Mouse (Mus musculus) hindbrain, embryonic 16.5 days (tissue): ENCODE results near the gene Ncln. TPM values are rescaled to one million over a fixed set of nuclear protein-coding genes. Genes with fewer than 3 reads are reported as not detected.

Source experiments
- ATAC-seq: fragments of 200-750 bp; cut with Nextera tagmentation; 2 replicates; pipeline ENCODE4 v1.8.0; 2017; ENCODE audit warnings: moderate TSS enrichment, moderate library complexity
- H3K27ac ChIP-seq: fragments of 300-500 bp; sonication (generic); 2 replicates; pipeline ENCODE4 v1.5.1; 2014; ENCODE audit warnings: low read depth, mild to moderate bottlenecking, control low read depth, low read length, moderate library complexity
- H3K27me3 ChIP-seq: fragments of 300-500 bp; sonication (generic); replicated peaks from 2 replicates; pipeline ENCODE4 v1.6.1; 2014; ENCODE audit warnings: low read length; ENCODE audit not compliant: control insufficient read depth, insufficient read depth
- H3K36me3 ChIP-seq: fragments of 300-500 bp; sonication (generic); 2 replicates; pipeline ENCODE4 v1.6.1; 2014; ENCODE audit warnings: mild to moderate bottlenecking, low read length, moderate library complexity, mixed read lengths; ENCODE audit not compliant: control insufficient read depth, insufficient read depth
- H3K4me1 ChIP-seq: fragments of 300-500 bp; sonication (generic); 2 replicates; pipeline ENCODE4 v1.6.1; 2014; ENCODE audit warnings: low read depth, low read length; ENCODE audit not compliant: control insufficient read depth, insufficient read depth
- H3K4me2 ChIP-seq: fragments of 300-500 bp; sonication (generic); 2 replicates; pipeline ENCODE4 v1.6.1; 2014; ENCODE audit warnings: mild to moderate bottlenecking, low read length, control low read depth, moderate library complexity
- H3K4me3 ChIP-seq: fragments of 300-500 bp; sonication (generic); 2 replicates; pipeline ENCODE4 v1.5.1; 2014; ENCODE audit warnings: mild to moderate bottlenecking, low read length, control low read depth, moderate library complexity
- H3K9ac ChIP-seq: fragments of 300-500 bp; sonication (generic); 2 replicates; pipeline ENCODE4 v1.6.1; 2014; ENCODE audit warnings: low read depth, mild to moderate bottlenecking, control low read depth, low read length, moderate library complexity
- H3K9me3 ChIP-seq: fragments of 300-500 bp; sonication (generic); 2 replicates; pipeline ENCODE4 v1.6.1; 2014; ENCODE audit warnings: mild to moderate bottlenecking, low read length, moderate library complexity; ENCODE audit not compliant: control insufficient read depth
- WGBS: fragments of 180-500 bp; shearing (Covaris S2); extraction: QIAGEN DNeasy Blood & Tissue Kit; methylation state at CpG from one replicate; pipeline ENCODE4 v1.1.7; 2014; 5-methylcytosine and 5-hydroxymethylcytosine counted together
- polyA plus RNA-seq: library from polyadenylated mRNA; unstranded; fragments of >200 nt; fragmentation: Nextera tagmentation; extraction: Ambion mirVana; gene quantifications from 2 replicates; pipeline ENCODE4 v1.2.1, GENCODE M21; 2015

The Ncln gene
- polyA plus RNA-seq, 1 experiment from 2014 or later = 68.9 TPM

DNA sequence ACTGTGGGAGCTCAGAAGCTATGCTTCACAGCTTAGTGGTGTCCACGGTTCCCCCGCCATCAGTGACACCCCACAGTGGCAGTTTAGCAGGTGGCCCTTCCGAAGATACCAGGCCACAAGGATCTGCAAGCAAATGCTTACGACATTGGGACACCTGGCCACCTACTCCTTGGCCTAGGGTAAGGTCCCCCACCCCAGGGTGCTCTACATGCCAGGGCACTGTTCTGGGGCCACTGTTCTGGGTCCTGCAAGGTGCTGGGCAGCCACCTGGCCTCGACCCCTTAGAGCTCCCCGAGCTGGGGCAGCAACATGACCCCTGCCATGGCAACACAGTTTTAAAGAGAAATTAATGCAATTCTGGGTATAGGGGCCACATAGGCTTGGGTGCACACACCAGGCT, 1.0 kb downstream of the Ncln start:
- peak overlapping the region; percentile 78 for H3K9ac ChIP-seq
- peak overlapping the region; percentile 98 for H3K4me2 ChIP-seq
- H3K4me3 ChIP-seq = peak overlapping the region; percentile 77
- ATAC-seq = no peak
- H3K9me3 ChIP-seq = no peaks in the 10 kb centered on the region
- no peaks in the 10 kb centered on the region for H3K27me3 ChIP-seq
- H3K4me1 ChIP-seq = peaks cover 24% of the 10 kb centered on the region
- 78% methylated on average over 6 of the region's 6 CpGs for WGBS
- H3K36me3 ChIP-seq = peaks cover 20% of the 10 kb centered on the region
- no peak overlapping the region for H3K27ac ChIP-seq

DNA sequence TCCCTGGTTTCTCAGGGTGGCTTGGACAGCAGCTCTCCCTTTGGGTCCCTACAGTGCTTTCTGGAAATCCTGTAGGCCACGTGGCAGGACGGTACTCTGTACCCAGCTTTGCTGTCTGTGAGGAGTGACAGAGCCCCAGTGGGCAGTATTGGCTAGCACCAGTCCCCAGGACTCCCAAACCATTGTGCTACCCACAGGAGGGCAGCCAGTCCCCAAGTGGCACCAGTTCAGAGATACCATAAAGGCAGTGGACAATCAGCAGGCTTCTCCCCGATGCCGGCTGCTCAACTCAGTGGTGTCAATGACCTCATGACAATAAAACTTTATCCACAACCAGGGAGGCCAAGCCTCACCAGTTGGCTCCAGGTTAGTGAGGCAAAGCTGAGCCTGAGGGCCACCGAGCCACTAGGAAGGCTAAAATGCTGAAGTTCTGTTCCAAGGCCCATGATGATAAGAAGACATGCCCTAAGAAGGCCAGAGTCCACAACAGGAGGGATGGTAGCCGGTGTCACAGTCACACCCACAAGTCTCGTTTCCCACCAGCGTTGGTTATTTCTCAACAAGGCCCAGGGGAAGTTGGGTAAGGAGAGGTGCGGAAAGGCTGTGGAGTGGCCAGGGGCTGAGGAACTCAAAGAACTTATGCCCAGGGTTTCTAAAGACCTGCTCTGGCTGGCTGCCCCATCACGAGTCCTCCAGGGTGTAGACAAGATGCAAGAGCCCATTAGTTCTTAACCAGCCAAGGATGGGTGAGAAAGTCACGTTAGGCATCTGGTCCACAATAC, 1.7 kb downstream of the Ncln start:
- Histone ChIP-seq H3K4me3 (no peak overlapping the region), H3K36me3 (peaks cover 20% of the 10 kb centered on the region), H3K9ac (peak overlapping the region; percentile 78; the same call in 1 of the 2 replicates), H3K4me1 (peaks cover 24% of the 10 kb centered on the region), H3K4me2 (peak overlapping the region; percentile 98), H3K9me3 (no peaks in the 10 kb centered on the region), H3K27ac (no peak overlapping the region), H3K27me3 (no peaks in the 10 kb centered on the region)
- WGBS = 93% methylated on average over 11 of the region's 11 CpGs
- ATAC-seq = no peak

DNA sequence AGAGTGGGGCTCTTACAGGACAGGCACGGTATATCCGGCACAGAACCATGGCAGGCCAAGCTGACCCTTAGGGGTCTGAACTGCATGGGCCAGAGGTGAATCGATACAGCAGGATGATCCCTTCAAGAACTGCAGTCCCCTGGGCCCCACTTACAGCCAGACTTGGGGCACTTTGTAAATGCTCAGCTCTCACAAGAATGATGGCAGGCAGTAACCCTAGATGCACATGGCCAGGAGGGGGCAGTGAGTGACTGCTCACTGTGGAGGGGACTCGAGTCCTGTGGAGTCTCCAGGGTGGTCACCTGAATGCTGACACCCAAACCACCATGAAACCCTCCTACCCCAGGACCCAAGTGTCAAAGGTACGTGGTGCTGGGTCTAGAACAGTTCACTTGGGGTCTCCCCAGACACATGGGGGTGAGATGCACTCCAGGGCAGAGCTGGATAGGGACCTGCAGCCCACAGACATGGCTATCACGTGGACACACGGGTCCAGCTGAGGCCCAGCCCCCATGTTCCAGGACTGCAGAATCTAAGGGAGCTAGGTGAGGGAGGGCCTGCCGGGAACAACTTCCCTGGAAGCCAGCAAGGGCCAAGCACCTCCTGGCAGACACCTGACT, 2.5 kb downstream of the Ncln start:
- Histone ChIP-seq H3K4me2 (no peak overlapping the region), H3K27ac (no peak overlapping the region), H3K9ac (no peak overlapping the region), H3K27me3 (no peaks in the 10 kb centered on the region), H3K4me1 (peaks cover 24% of the 10 kb centered on the region), H3K4me3 (no peak overlapping the region), H3K9me3 (no peaks in the 10 kb centered on the region), H3K36me3 (peaks cover 24% of the 10 kb centered on the region)
- WGBS = 90% methylated on average over 8 of the region's 8 CpGs
- no peak for ATAC-seq

DNA sequence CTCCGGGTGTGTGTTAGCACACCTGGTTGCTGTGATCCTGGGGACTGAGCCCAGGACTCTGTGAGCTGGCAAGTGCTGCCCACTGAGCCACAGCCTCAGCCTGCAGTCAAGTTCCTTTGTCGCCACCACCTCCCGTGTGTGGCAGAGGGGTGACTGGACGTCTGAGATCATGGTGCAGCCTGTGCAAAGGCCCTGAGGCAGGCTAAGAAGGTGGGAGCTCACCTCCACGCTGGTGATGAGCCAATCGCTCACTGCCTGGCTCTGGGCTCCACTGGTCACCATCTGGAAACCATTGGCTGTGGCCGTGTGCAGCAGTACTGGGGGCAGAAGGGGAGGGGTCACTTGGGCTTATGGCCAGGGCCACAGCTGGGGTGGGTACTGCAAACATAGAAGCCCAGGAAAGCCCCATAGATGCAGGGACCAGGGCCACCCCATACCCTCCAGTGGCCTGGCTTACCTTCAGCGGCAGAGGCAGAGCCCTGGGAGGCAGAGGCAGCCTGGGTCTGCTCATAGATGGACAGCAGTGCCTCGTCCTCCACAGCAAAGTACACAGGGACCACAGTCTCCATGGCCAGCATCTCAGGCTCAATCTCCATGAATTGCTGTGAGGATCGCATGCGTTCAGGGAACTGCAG, 3.5 kb downstream of the Ncln start:
- Histone ChIP-seq H3K36me3 (peaks cover 34% of the 10 kb centered on the region), H3K4me1 (peaks cover 24% of the 10 kb centered on the region), H3K4me3 (no peak overlapping the region), H3K4me2 (no peak overlapping the region), H3K27me3 (no peaks in the 10 kb centered on the region), H3K9ac (no peak overlapping the region), H3K9me3 (no peaks in the 10 kb centered on the region), H3K27ac (no peak overlapping the region)
- WGBS = 85% methylated on average over 11 of the region's 11 CpGs
- no peak for ATAC-seq

DNA sequence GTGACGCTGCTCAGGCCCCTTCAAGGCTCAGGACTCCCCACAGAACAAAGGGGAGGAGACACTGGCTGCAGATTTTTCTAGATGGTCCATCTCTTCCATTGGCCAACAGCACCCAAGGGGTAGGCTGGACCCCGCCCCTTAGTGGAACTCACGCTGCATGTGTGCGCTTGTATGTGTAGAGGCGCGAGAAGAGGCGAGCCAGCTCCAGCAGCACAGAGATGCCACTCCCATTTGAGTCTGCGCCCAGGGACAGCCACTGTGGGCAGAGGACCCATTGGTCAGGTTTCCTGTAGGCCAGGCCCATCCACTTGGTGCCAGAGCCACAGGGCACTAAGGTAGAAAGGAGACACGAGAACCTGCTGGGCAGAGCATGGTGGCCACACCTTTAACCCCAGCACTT, 5.2 kb downstream of the Ncln start:
- Histone ChIP-seq H3K4me1 (peaks cover 17% of the 10 kb centered on the region), H3K9me3 (no peaks in the 10 kb centered on the region), H3K4me3 (no peak overlapping the region), H3K4me2 (no peak overlapping the region), H3K9ac (no peak overlapping the region), H3K27me3 (no peaks in the 10 kb centered on the region), H3K27ac (no peak overlapping the region), H3K36me3 (peaks cover 44% of the 10 kb centered on the region)
- no peak for ATAC-seq
- WGBS = 96% methylated on average over 9 of the region's 9 CpGs

DNA sequence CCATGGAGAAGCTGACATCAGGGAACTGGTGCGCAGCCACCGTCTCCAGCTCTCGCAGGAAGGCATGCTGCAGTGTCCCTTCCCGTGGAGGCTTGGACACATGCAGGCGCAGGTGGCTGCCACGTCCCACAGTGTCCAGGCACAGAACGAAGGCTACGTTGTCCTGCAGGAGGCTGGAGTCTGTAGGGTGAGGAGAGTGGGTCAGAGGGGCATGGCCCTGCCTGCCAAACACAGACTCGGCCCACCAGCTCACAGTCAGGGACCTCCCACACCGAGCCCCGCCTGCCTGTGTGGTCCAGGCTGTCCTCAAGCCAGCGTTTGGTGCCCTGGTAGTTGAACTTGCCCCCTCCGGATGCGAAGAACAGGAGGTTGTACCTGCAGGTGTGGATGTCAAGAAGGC, 6.3 kb downstream of the Ncln start:
- Histone ChIP-seq H3K27ac (no peak overlapping the region), H3K27me3 (no peaks in the 10 kb centered on the region), H3K9me3 (no peaks in the 10 kb centered on the region), H3K4me1 (peaks cover 11% of the 10 kb centered on the region), H3K4me3 (no peak overlapping the region), H3K9ac (no peak overlapping the region), H3K4me2 (no peak overlapping the region), H3K36me3 (peaks cover 44% of the 10 kb centered on the region)
- WGBS = 80% methylated on average over 14 of the region's 14 CpGs
- no peak for ATAC-seq

DNA sequence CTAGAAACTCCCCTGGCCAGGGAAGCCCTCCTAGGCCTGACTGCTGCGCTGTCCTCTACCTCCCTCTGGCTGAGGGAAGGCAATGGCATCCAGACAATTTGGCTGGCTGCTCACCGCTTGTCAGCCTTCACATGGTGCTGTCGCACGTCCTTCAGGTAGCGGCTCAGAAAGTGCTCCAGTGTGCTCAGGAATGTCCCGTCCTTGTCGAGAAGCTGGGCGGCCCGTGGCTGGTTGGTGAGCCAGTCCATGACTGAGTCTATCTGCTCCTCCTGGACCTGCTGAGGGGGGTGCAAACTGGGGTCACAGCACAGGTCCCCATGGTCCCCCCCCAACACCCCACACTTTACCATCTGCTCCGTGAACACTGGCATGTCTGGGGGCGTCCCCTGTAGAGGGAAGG, 8.1 kb downstream of the Ncln start:
- H3K9me3 ChIP-seq = no peaks in the 10 kb centered on the region
- peaks cover 9% of the 10 kb centered on the region for H3K4me1 ChIP-seq
- H3K27ac ChIP-seq = no peak overlapping the region
- no peak for ATAC-seq
- no peaks in the 10 kb centered on the region for H3K27me3 ChIP-seq
- H3K9ac ChIP-seq = no peak overlapping the region
- no peak overlapping the region for H3K4me2 ChIP-seq
- 87% methylated on average over 11 of the region's 11 CpGs for WGBS
- no peak overlapping the region for H3K4me3 ChIP-seq
- H3K36me3 ChIP-seq = peaks cover 44% of the 10 kb centered on the region

DNA sequence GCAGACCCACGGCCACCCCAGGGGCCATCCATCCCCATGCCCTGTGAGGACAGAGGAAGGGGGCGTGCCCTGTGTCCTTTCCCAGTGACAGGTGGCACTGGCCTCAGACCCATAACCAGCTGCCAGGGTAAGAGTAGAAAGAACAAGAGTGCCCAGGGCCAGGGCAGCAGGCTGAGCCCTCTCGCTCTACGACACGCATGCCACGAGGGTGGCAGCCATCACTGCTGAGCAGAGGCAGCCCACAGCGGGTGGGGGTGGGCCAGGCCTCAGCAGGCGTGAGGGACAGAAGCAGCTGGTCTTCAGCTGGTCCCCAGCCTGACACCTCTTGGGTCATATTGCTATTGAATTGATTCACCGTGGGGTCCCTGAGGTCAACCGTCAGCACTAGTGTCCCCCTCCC, 9.7 kb downstream of the Ncln start:
- Histone ChIP-seq H3K4me1 (peaks cover 14% of the 10 kb centered on the region), H3K4me2 (no peak overlapping the region), H3K27ac (no peak overlapping the region), H3K36me3 (peaks cover 36% of the 10 kb centered on the region), H3K27me3 (no peaks in the 10 kb centered on the region), H3K4me3 (no peak overlapping the region), H3K9me3 (no peaks in the 10 kb centered on the region), H3K9ac (no peak overlapping the region)
- 89% methylated on average over 10 of the region's 10 CpGs for WGBS
- no peak for ATAC-seq

DNA sequence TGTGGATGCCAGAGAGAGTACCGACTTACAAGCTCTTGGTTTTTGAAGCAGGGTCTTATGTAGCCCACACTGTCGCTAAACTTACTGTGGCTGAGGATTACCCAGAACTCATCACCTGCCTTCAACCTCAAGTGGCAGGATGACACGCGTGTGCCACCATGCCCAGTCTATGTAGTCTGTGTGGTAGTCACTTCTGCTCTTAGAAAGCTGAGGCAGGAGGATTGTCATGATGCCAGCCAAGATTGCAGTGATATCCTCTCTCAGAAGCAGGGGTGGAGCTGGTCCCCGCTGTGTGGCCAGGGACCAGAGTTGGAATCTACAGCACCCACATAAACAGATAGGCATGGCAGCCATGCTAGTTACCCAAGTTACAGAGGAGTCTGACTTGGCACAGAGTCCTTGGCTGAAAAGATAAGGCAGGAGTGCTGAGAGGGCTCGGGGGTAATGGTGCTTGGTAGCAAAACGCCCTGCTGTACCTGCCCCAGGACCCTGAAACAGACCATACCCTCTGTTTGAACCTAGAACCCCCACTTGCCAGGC, 10.6 kb downstream of the Ncln start:
- no peak overlapping the region for H3K4me3 ChIP-seq
- 79% methylated on average over 7 of the region's 7 CpGs for WGBS

More for the DNA sequence above, 10.6 kb downstream of the Ncln start:
- Histone ChIP-seq H3K4me1 (peaks cover 18% of the 10 kb centered on the region), H3K27me3 (no peaks in the 10 kb centered on the region), H3K9me3 (no peaks in the 10 kb centered on the region), H3K27ac (no peak overlapping the region), H3K4me2 (no peak overlapping the region), H3K9ac (no peak overlapping the region), H3K36me3 (peaks cover 28% of the 10 kb centered on the region)
- no peak for ATAC-seq
